Mouse (Mus musculus): ENCODE data around the gene 5330417C22Rik. TPM values are rescaled to one million over a fixed set of nuclear protein-coding genes. Genes with fewer than 3 reads are reported as not detected.

The 5330417C22Rik gene
- polyA plus RNA-seq, 1 experiment from 2014 or later = 2.8 TPM

DNA sequence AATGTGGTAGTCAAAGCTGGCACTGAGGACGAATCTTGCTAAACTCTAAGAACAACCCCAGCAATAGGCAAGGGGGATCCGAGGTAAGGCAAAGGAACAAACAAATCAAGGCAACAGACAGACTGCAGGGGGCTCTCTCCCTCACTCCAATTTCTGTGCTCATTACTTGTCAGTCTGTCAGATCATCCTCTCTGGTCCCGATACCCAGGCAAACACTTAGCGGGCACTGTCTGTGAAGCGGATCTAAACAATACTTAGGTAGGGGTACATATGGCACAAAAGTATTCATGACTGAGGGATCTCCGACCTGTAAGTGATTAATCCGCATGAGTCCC lies 100.0 kb downstream of the 5330417C22Rik start:
- peaks cover 2% of the 10 kb centered on the region; the same call in 1 of the 2 replicates for H3K36me3 ChIP-seq (ENCODE audit: control insufficient read depth, insufficient read depth, low read length)
- H3K9ac ChIP-seq (ENCODE audit: low read length) = no peak overlapping the region
- ATAC-seq (replicated peaks; ENCODE audit: low FRiP score) (no peak), DNase-seq (ENCODE audit: low spot score) (no peak)
- no peak overlapping the region for H3K27ac ChIP-seq (ENCODE audit: low read depth, low read length)
- WGBS = 78% methylated on average over 7 of the region's 7 CpGs
- no peak overlapping the region for H3K4me3 ChIP-seq (ENCODE audit: low read depth, low read length)
- H3K27me3 ChIP-seq (ENCODE audit: control insufficient read depth, insufficient read depth, low read length) = no peaks in the 10 kb centered on the region
- peaks cover 33% of the 10 kb centered on the region for H3K4me1 ChIP-seq (replicated peaks; ENCODE audit: control insufficient read depth, insufficient read depth, low read length)
- no peak overlapping the region for H3K4me2 ChIP-seq (ENCODE audit: low read depth, low read length, severe bottlenecking)
- no peaks in the 10 kb centered on the region for H3K9me3 ChIP-seq (ENCODE audit: control insufficient read depth, low read length)

DNA sequence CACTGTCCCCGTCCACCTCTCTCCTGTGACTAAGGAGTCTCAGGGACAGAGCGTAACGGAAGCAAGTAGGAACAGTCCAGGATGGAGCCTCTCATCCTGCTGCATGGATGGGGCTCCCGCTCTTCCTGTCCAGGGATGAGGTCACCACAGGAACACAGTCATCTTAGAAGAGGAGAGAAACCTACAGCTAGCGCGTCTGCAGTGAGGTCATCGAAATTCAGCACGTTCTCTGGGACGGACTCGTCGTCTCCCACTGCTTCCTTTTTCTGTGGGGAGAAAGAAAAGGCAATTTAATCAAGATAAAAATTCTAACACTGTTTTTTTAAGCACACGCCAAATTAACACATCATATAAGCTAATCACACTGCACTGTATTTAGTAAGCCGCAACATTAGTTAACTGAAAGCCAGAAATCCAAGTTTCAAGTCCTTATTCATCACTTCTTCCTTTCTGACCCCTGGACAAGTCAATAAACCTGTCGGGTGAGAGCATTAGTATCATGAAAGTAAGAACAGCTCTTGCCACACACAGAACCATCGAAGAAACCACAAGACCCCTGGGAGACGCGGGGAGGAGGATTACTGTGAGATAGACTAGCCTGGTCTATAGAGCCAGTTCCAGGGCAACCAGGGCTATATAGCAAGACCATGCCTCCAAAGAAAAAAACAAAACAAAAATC lies 100.5 kb downstream of the 5330417C22Rik start:
- ATAC-seq (replicated peaks; ENCODE audit: low FRiP score) (no peak), DNase-seq (ENCODE audit: low spot score) (no peak)
- H3K36me3 ChIP-seq (ENCODE audit: control insufficient read depth, insufficient read depth, low read length) = peaks cover 4% of the 10 kb centered on the region; the same call in 1 of the 2 replicates
- H3K27me3 ChIP-seq (ENCODE audit: control insufficient read depth, insufficient read depth, low read length) = no peaks in the 10 kb centered on the region
- no peak overlapping the region for H3K4me2 ChIP-seq (ENCODE audit: low read depth, low read length, severe bottlenecking)
- 88% methylated on average over 17 of the region's 17 CpGs for WGBS
- H3K4me1 ChIP-seq (replicated peaks; ENCODE audit: control insufficient read depth, insufficient read depth, low read length) = peaks cover 33% of the 10 kb centered on the region
- H3K4me3 ChIP-seq (ENCODE audit: low read depth, low read length) = no peak overlapping the region
- peak overlapping the region; percentile 97 for H3K27ac ChIP-seq (ENCODE audit: low read depth, low read length)
- H3K9me3 ChIP-seq (ENCODE audit: control insufficient read depth, low read length) = no peaks in the 10 kb centered on the region
- peak overlapping the region; percentile 52 for H3K9ac ChIP-seq (ENCODE audit: low read length)

GRCm38 (mm10) chr3:108433881-108434495 lies 102.3 kb downstream of the 5330417C22Rik start:
- Histone ChIP-seq H3K27me3 (ENCODE audit: control insufficient read depth, insufficient read depth, low read length) (no peaks in the 10 kb centered on the region), H3K4me3 (ENCODE audit: low read depth, low read length) (no peak overlapping the region), H3K9ac (ENCODE audit: low read length) (peak overlapping the region; percentile 52), H3K27ac (ENCODE audit: low read depth, low read length) (peak overlapping the region; percentile 97), H3K9me3 (ENCODE audit: control insufficient read depth, low read length) (no peaks in the 10 kb centered on the region), H3K4me1 (replicated peaks; ENCODE audit: control insufficient read depth, insufficient read depth, low read length) (peaks cover 33% of the 10 kb centered on the region), H3K36me3 (ENCODE audit: control insufficient read depth, insufficient read depth, low read length) (peaks cover 6% of the 10 kb centered on the region; the same call in 1 of the 2 replicates), H3K4me2 (ENCODE audit: low read depth, low read length, severe bottlenecking) (peak overlapping the region; percentile 21)
- DNase-seq (ENCODE audit: low spot score) (peak; percentile 85), ATAC-seq (replicated peaks; ENCODE audit: low FRiP score) (peak; percentile 82)
- WGBS = 10% methylated on average over 19 of the region's 19 CpGs

DNA sequence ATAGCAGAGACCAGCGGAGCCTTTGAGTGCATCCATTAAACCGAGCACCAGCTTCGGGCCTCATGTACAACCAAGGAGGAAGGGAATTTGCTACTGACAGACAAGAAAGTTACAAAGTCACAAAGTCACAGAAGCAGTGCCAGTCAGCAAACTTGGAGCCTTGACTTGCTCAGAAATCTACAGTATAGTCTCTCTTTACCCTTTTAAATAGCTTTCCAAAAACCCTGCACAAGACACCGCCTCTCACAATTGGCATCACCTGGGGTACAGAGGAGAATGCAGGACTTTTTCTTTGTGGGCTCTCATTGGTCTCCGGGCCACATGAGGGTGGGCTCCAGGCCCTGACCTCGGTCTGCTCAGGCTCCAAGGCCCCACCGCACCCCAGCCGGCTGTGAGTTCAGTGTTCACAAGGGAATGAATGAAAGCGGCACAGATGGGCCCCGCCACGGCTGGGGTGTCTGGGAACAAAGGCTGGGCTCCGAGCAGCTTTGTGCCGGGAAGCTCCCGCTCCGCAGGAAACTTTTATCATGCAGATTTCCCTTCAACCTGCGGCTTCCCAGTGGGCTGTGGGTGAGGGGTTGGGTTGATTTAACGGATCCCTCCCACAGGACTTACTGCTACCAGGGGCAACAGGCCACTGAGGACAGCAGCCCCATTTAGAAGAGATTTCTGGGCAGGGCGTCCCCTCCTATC lies 103.0 kb downstream of the 5330417C22Rik start:
- DNase-seq (ENCODE audit: low spot score) = peak; percentile 95
- peak overlapping the region; percentile 21; the same call in 1 of the 2 replicates for H3K4me2 ChIP-seq (ENCODE audit: low read depth, low read length, severe bottlenecking)
- H3K4me1 ChIP-seq (replicated peaks; ENCODE audit: control insufficient read depth, insufficient read depth, low read length) = peaks cover 33% of the 10 kb centered on the region
- peak overlapping the region; percentile 61 for H3K9ac ChIP-seq (ENCODE audit: low read length)
- no peak overlapping the region for H3K4me3 ChIP-seq (ENCODE audit: low read depth, low read length)
- no peaks in the 10 kb centered on the region for H3K9me3 ChIP-seq (ENCODE audit: control insufficient read depth, low read length)
- 8% methylated on average over 18 of the region's 18 CpGs for WGBS
- H3K27ac ChIP-seq (ENCODE audit: low read depth, low read length) = peak overlapping the region; percentile 97
- H3K27me3 ChIP-seq (ENCODE audit: control insufficient read depth, insufficient read depth, low read length) = no peaks in the 10 kb centered on the region
- ATAC-seq (replicated peaks; ENCODE audit: low FRiP score) = peak; percentile 91
- H3K36me3 ChIP-seq (ENCODE audit: control insufficient read depth, insufficient read depth, low read length) = peaks cover 11% of the 10 kb centered on the region; the same call in 1 of the 2 replicates

GRCm38 (mm10) chr3:108432542-108433187 lies 103.7 kb downstream of the 5330417C22Rik start:
- Histone ChIP-seq H3K27ac (ENCODE audit: low read depth, low read length) (peak overlapping the region; percentile 97), H3K4me2 (ENCODE audit: low read depth, low read length, severe bottlenecking) (peak overlapping the region; percentile 21; the same call in 1 of the 2 replicates), H3K36me3 (ENCODE audit: control insufficient read depth, insufficient read depth, low read length) (peaks cover 13% of the 10 kb centered on the region; the same call in 1 of the 2 replicates), H3K4me1 (replicated peaks; ENCODE audit: control insufficient read depth, insufficient read depth, low read length) (peaks cover 33% of the 10 kb centered on the region), H3K4me3 (ENCODE audit: low read depth, low read length) (no peak overlapping the region), H3K27me3 (ENCODE audit: control insufficient read depth, insufficient read depth, low read length) (no peaks in the 10 kb centered on the region), H3K9me3 (ENCODE audit: control insufficient read depth, low read length) (no peaks in the 10 kb centered on the region), H3K9ac (ENCODE audit: low read length) (peak overlapping the region; percentile 61)
- WGBS = 26% methylated on average over 13 of the region's 13 CpGs
- DNase-seq (ENCODE audit: low spot score) = peak; percentile 81
- ATAC-seq (replicated peaks; ENCODE audit: low FRiP score) = peak; percentile 78

- H3K4me2 ChIP-seq (ENCODE audit: low read depth, low read length, severe bottlenecking) = no peak overlapping the region
- peak overlapping the region; percentile 8; the same call in 1 of the 2 replicates for H3K9ac ChIP-seq (ENCODE audit: low read length)
- DNase-seq (ENCODE audit: low spot score) (no peak), ATAC-seq (replicated peaks; ENCODE audit: low FRiP score) (no peak)
- no peaks in the 10 kb centered on the region for H3K9me3 ChIP-seq (ENCODE audit: control insufficient read depth, low read length)
- H3K27me3 ChIP-seq (ENCODE audit: control insufficient read depth, insufficient read depth, low read length) = no peaks in the 10 kb centered on the region
- 78% methylated on average over 6 of the region's 6 CpGs for WGBS
- peaks cover 20% of the 10 kb centered on the region for H3K4me1 ChIP-seq (replicated peaks; ENCODE audit: control insufficient read depth, insufficient read depth, low read length)
- H3K27ac ChIP-seq (ENCODE audit: low read depth, low read length) = peak overlapping the region; percentile 66
- H3K36me3 ChIP-seq (ENCODE audit: control insufficient read depth, insufficient read depth, low read length) = peaks cover 14% of the 10 kb centered on the region; the same call in 1 of the 2 replicates
- no peak overlapping the region for H3K4me3 ChIP-seq (ENCODE audit: low read depth, low read length)
Measured at GRCm38 (mm10) chr3:108425624-108426018, 110.7 kb downstream of the 5330417C22Rik start.

GRCm38 (mm10) chr3:108424944-108425623 lies 111.3 kb downstream of the 5330417C22Rik start:
- 0 out of 2 replicates have a peak, but pooled peaks have one; percentile 17 for ATAC-seq (replicated peaks; ENCODE audit: low FRiP score)
- Histone ChIP-seq H3K4me3 (ENCODE audit: low read depth, low read length) (no peak overlapping the region), H3K36me3 (ENCODE audit: control insufficient read depth, insufficient read depth, low read length) (peaks cover 14% of the 10 kb centered on the region; the same call in 1 of the 2 replicates), H3K4me2 (ENCODE audit: low read depth, low read length, severe bottlenecking) (no peak overlapping the region), H3K4me1 (replicated peaks; ENCODE audit: control insufficient read depth, insufficient read depth, low read length) (peaks cover 20% of the 10 kb centered on the region), H3K9me3 (ENCODE audit: control insufficient read depth, low read length) (no peaks in the 10 kb centered on the region), H3K27ac (ENCODE audit: low read depth, low read length) (peak overlapping the region; percentile 66), H3K27me3 (ENCODE audit: control insufficient read depth, insufficient read depth, low read length) (no peaks in the 10 kb centered on the region), H3K9ac (ENCODE audit: low read length) (peak overlapping the region; percentile 23; the same call in 1 of the 2 replicates)
- WGBS = 61% methylated on average over 7 of the region's 7 CpGs
- DNase-seq (ENCODE audit: low spot score) = no peak
